Mouse (Mus musculus): ENCODE results near the gene Sp7.

GRCm38 (mm10) chr15:102401278-102401677 lies 34.3 kb upstream of the Sp7 start:
- TF ChIP-seq EP300 (optimal IDR thresholded peaks at IDR 0.05), result no peak
- no peak for TF ChIP-seq CTCF (IDR thresholded peaks at IDR 0.05; ENCODE audit: low read depth)
